Mouse (Mus musculus): Measurements from ENCODE around the gene Pbrm1.

Pbrm1 gene

GRCm38 (mm10) chr14:31018860-31019291 lies at the start of gene Pbrm1, which contains the start of gene Gnl3:
Gene Pbrm1, plus strand, starts transcription at chr14:31019138.
Gene Gnl3, minus strand, starts transcription at chr14:31019152.
- peak; percentile 97 for DNase-seq

GRCm38 (mm10) chr14:30974204-30974603 lies 44.7 kb upstream of the Pbrm1 start:
- DNase-seq: peak; percentile 28

DNA sequence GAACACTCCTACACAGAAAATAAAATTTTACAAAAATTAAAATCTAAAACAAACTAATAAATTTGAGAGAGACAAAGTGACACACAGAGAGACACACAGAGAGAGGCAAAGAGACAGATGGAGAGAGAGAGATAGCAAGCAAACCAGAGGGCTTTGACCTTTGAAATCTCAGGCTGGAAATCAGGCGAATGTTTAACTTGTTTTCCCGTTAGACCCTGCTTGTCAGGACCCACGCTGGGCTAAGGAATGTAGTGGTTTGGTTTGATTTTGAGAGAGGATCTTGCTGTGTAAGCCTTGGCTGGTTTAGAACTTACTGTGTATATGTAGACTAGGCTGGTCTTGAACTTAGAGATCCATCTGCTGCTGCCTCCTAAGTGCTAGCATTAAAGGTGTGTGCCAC lies 42.7 kb upstream of the Pbrm1 start:
- DNase-seq: no peak

GRCm38 (mm10) chr14:30996417-30996816 lies 22.5 kb upstream of the Pbrm1 start:
- DNase-seq: no peak

GRCm38 (mm10) chr14:31000356-31000755 lies 18.6 kb upstream of the Pbrm1 start:
- DNase-seq: no peak

DNA sequence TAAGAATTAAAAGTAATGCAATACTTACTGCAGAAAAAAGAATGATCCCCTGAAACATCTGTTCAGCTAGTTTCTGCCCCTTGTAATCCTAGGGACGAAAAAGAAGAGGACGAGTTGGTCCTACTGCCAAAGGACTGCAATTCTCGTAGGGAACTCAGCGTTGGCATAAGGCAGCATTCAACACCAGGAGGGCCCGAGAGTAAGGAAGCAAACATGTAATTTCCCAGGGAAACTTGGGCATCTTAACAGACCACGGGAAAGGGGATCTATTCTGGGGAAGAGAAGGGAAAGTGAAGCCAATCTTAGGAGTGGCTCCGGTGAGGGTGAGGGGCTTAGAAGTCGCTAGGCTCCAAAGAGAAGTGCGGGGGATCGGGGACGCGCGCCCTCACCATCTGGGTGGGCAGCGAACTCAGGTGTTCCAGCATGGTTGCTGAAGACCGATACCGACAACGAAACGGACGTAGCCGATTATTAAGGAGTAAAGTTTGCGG lies 18.1 kb upstream of the Pbrm1 start:
- DNase-seq: no peak

DNA sequence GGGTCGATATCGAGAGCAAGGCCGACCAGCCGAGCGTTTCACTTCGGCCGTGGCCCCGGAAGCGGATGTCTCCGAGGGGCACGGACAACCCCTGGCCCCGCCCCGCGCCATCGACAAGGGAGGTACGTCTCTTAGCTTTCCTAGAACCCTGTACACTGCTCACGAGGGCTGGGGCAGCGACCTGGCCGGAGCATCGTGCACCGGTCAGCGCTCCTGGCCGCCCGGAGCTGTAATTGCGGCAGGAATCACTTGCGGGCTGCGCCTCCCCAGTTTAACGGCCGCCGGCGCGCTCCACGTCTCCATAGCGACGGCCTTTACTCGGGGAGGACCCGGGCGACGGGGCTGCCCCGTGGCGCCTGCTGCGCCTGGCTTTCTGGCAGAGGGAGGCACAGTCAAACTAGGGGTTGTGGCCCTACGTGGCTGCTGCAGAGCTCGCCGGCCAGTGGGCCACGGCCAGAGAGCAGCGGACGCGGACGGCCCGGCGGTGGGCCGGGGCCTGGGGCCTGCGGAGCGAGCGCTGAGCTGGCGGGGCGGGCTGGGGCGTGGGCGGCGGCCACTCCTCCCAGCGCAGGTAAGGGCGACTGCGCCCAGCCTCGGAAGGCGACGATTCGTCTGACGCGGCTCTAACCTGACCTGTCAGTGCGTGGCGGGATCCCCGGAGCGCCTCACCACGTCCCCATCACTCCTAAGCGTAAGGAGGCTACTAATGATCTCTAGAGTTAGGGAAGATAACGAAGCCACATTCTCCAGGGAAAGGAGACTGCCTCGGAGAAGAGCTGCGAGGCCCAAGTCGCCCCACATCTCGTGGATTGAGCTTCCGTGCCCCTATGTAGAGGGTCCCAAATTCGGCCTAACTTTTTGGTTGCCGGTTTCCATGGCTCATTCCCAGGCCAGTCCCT lies 17.4 kb upstream of the Pbrm1 start, which contains the start of the genes Glt8d1 and Spcs1:
TSS of gene Glt8d1 (plus strand) at position 94 of the 899 bp plus-strand sequence.
TSS of gene Spcs1 (minus strand) at position 366 of the 899 bp plus-strand sequence.
- peak; percentile 85 for DNase-seq

DNA sequence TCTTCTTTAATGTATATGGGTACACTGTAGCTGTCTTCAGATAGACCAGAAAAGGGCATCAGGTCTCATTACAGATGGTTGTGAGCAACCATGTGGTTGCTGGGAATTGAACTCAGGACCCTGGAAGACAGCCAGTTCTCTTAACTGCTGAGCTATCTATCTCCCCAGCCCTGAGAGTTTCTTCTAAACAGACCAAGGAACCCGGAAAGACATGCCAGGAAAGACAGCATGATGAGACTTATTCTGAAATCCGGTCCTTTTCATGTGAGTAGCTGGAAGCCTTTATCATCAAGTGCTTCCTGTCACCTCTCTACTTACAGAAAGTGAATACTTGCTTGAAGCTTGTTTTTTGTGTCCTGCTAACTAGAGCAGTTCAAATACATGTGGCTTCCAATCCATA lies 14.4 kb upstream of the Pbrm1 start:
- DNase-seq: no peak

DNA sequence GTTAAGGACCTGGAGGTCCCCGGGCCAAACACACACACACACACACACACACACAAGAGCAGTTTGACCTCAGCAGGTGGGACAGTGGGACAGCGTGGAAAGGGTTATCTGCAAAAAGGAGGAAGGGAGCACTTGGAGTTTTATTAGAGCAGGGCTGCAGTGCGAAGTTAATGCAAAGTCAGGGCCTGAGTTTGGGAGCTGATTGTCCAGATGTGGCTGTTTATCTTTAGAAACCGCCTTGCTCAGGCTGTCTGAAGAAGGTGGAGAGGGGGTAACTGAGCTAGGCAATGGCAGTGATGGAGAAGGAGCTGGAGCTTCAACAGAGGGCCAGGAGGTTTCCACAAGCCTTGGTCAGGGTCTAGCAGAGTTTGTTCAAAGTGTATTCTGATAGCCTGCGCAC lies 12.2 kb upstream of the Pbrm1 start:
- no peak for DNase-seq

GRCm38 (mm10) chr14:31011588-31011987 lies 7.3 kb upstream of the Pbrm1 start:
- DNase-seq: no peak

GRCm38 (mm10) chr14:31013928-31014327 lies 5.0 kb upstream of the Pbrm1 start:
- DNase-seq: no peak

- DNase-seq: no peak
Measured at GRCm38 (mm10) chr14:31016063-31016462, 2.9 kb upstream of the Pbrm1 start.

DNA sequence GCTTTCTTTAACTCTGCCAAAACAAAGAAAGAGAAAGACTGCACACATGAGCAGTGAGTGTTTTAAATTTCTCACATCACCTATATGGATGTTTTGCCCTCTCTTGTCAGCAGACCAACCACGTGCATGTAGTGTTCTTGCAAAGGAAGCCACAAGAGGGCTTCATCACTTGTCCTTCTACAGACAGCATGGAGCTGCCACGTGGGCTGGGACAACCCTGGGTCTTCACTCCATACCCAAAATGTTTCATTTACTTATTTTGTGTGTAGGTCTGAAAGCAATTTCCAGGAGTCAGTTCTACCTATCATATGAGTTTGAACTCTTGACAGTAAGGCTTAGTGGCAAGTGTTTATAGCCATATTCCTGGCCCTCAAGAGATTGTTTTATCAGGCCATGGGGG lies 1.1 kb upstream of the Pbrm1 start:
- DNase-seq: no peak

DNA sequence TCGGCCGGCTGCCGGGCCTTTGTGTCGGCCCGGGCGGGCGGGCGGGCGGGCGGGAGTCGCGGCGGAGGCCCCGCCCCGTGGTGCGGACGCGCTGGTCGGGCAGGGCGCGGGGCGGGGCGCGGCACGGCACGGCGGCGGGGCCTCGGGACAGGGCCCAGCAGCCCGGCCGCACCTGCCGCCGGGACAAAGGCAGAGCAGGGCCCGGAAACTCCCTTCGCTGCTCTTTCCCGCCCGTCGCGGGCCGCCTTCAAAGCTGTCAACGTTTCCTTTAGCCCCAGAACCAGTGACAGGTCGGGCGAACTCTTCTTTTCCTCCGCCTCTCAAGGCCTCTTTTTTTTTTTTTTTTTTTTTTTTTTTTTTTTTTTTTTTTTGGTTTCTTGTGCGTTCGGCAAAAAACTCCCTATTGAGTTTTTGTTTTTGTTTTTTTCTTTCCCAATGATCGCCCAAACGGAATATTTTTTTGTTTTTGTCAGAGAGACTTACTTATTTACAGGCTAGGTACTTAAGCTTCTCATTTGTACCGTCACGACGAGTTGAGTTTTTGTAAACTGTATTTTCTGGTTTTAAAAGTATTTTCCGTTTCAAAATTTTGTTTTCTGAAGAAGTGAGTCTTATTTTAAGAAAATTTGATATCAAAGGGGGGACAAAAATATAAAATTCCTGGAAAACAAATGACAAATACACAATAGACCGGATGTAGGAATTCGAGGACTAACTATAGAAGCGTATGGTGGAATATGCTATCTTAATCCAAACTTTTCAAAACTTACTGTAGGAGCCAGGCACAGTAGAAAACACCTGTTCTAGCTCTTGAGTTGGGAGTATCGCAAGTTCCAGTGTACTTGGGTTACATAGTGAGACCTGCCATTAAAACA lies 630 bp downstream of the Pbrm1 start:
- no peak for DNase-seq

- DNase-seq: no peak
Measured at GRCm38 (mm10) chr14:31022579-31022978, 3.6 kb downstream of the Pbrm1 start.

- DNase-seq: no peak
Measured at GRCm38 (mm10) chr14:31025785-31026184, 6.8 kb downstream of the Pbrm1 start.

DNA sequence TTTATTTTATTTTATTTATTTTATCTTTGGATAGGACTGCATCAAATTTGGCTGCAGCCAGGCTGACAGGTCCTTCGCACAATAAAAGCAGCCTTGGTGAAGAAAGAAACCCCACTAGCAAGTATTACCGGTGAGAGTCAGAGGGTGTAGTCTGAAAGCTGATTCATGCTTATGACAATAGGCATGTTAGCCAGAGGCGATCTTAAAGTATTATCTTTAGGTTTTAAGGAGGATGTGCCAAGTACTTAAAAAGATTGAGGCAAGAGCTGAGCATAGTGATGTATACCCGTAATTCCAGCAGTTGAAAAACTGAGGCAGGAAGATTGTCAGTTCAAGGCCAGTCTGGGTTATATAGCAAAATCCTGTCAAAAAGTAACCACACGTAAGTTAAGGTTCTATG lies 26.4 kb downstream of the Pbrm1 start:
- no peak for DNase-seq

GRCm38 (mm10) chr14:31045817-31046216 lies 26.9 kb downstream of the Pbrm1 start:
- DNase-seq: no peak

- no peak for DNase-seq
Measured at GRCm38 (mm10) chr14:31062277-31062676, 43.3 kb downstream of the Pbrm1 start.

DNA sequence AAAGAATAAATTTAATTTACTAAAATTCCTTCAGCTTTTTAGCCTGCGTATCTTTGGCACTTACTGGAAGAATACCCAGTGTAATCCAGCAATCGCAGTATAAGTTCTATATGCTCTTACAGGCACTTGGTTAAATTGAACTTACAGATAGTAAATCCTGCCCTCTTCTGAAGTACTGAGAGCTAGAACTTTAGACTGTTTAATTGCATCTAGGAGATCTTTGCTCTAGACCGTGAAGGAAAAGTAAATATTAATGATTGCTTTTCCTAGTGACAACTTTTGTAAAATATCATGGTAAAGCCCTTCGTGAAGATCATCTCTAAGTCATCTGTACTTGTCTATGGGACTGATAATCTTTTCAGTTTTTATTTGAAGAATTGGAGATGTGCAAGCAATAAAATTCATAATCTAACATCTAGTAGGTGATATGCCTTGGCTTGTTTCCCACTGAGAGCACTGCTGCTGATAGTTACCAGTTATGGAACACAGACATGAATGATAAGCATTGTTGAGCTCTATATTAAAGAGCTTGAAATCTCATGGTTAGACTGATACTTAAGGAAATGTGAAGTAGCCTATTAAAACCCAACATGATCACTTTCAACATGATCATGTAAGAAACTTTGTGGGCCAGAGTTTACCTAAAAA lies 50.3 kb downstream of the Pbrm1 start:
- no peak for DNase-seq

GRCm38 (mm10) chr14:31078597-31079208 lies 59.8 kb downstream of the Pbrm1 start:
- no peak for DNase-seq

- DNase-seq: no peak
Measured at GRCm38 (mm10) chr14:31079313-31080028, 60.5 kb downstream of the Pbrm1 start.
